Mouse (Mus musculus) heart, embryonic 11.5 days (tissue): ENCODE data around the gene Slc35b2. TPM values are rescaled to one million over a fixed set of nuclear protein-coding genes. Genes with fewer than 3 reads are reported as not detected.

Experiments
- ATAC-seq: fragments of 200-750 bp; cut with Nextera tagmentation; replicated peaks from 2 replicates; pipeline ENCODE4 v1.8.0; 2017; ENCODE audit warnings: moderate library complexity; ENCODE audit not compliant: insufficient number of reproducible peaks, low FRiP score, low TSS enrichment
- H3K27ac ChIP-seq: fragments of 300-500 bp; sonication (generic); 2 replicates; pipeline ENCODE4 v1.5.1; 2014; ENCODE audit warnings: mild to moderate bottlenecking, low read depth, low read length
- H3K27me3 ChIP-seq: fragments of 300-500 bp; sonication (generic); 2 replicates; pipeline ENCODE4 v1.6.1; 2014; ENCODE audit warnings: mild to moderate bottlenecking, low read length, mixed read lengths; ENCODE audit not compliant: control insufficient read depth, insufficient read depth
- H3K36me3 ChIP-seq: fragments of 300-500 bp; sonication (generic); 2 replicates; pipeline ENCODE4 v1.6.1; 2014; ENCODE audit warnings: mild to moderate bottlenecking, low read length, moderate library complexity, mixed read lengths; ENCODE audit not compliant: control insufficient read depth, insufficient read depth
- H3K4me1 ChIP-seq: fragments of 300-500 bp; sonication (generic); 2 replicates; pipeline ENCODE4 v1.6.1; 2014; ENCODE audit warnings: low read length; ENCODE audit not compliant: control insufficient read depth, insufficient read depth
- H3K4me2 ChIP-seq: fragments of 300-500 bp; sonication (generic); 2 replicates; pipeline ENCODE4 v1.6.1; 2014; ENCODE audit warnings: mild to moderate bottlenecking, moderate library complexity
- H3K4me3 ChIP-seq: fragments of 300-500 bp; sonication (generic); 2 replicates; pipeline ENCODE4 v1.5.1; 2014; ENCODE audit warnings: low read depth, low read length
- H3K9ac ChIP-seq: fragments of 300-500 bp; sonication (generic); 2 replicates; pipeline ENCODE4 v1.6.1; 2014; ENCODE audit warnings: mild to moderate bottlenecking, low read depth, low read length, moderate library complexity
- H3K9me3 ChIP-seq: fragments of 300-500 bp; sonication (generic); replicated peaks from 2 replicates; pipeline ENCODE4 v1.6.1; 2016; ENCODE audit warnings: low read length; ENCODE audit not compliant: control insufficient read depth
- WGBS: fragments of 180-500 bp; shearing (Covaris S2); extraction: QIAGEN DNeasy Blood & Tissue Kit; methylation state at CpG from one replicate; pipeline ENCODE4 v1.1.7; 2014; ENCODE audit not compliant: insufficient replicate concordance; 5-methylcytosine and 5-hydroxymethylcytosine counted together
- polyA plus RNA-seq: library from polyadenylated mRNA; unstranded; fragments of >200 nt; fragmentation: Nextera tagmentation; extraction: Ambion mirVana; gene quantifications from 2 replicates; pipeline ENCODE4 v1.2.1, GENCODE M21; 2014

Gene Slc35b2
- polyA plus RNA-seq, 1 experiment from 2014 or later, result 87.2 TPM

DNA sequence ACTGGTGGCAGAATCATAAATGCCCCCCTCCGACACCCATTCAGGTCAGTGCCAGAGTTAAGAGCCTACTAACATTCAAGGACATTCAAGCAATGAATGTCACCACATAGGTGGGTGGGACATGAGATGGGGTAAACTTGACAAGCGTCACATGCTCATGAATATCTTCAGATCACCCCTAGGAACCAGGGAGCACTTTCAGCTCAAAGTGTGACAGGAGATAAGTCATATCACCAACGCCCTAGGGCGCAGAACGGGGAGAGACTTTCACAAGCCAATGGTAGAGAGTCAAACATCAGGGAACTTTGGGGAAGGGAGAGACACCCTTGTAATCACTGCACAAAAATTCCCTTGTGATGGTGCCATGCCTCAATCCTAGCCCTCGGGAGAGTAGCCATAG lies 18.5 kb downstream of the Slc35b2 start:
- Histone ChIP-seq H3K4me3 (no peak overlapping the region), H3K27me3 (no peaks in the 10 kb centered on the region), H3K9ac (no peak overlapping the region), H3K27ac (no peak overlapping the region), H3K9me3 (no peaks in the 10 kb centered on the region), H3K4me2 (no peak overlapping the region), H3K36me3 (0 out of 2 replicates have a peak, but pooled peaks cover 2% of the 10 kb centered on the region), H3K4me1 (peaks cover 42% of the 10 kb centered on the region)
- ATAC-seq, result no peak
- WGBS, result 74% methylated on average over 6 of the region's 6 CpGs

DNA sequence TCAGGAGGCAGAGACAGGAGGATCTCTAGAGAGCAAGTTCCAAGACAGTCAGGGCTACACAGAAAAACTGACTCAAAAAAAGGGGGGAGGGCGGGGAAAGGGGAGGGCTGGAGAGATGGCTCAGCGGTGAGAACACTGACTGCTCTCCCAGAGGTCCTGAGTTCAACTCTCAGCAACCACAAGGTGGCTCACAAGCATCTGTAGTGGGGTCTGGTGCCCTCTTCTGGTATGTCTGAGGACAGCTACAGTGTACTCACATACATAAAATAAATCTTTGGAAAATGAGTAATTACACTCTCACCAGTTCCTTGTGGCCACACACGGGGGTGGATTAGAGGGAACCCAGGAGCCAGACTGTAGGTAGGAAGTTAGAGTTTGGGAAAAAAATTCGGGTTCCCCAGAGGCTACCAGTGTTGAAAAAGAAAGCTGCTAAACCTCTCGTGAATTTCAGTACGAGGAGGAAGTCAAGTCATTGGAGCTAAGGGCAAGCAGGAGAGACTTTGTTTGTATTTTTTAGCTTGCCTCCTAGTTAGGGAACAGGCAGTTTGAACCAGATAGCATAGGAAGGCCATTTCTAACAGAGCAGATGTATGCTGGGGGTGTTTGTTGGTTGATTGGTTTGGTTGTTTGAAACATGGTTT lies 19.2 kb downstream of the Slc35b2 start:
- H3K27me3 ChIP-seq, result no peaks in the 10 kb centered on the region
- WGBS, result 69% methylated on average over 6 of the region's 6 CpGs
- 0 out of 2 replicates have a peak, but pooled peaks cover 2% of the 10 kb centered on the region for H3K36me3 ChIP-seq
- ATAC-seq, result no peak
- peaks cover 42% of the 10 kb centered on the region for H3K4me1 ChIP-seq
- no peak overlapping the region for H3K27ac ChIP-seq
- H3K4me2 ChIP-seq, result no peak overlapping the region
- no peaks in the 10 kb centered on the region for H3K9me3 ChIP-seq
- H3K9ac ChIP-seq, result no peak overlapping the region
- H3K4me3 ChIP-seq, result no peak overlapping the region

DNA sequence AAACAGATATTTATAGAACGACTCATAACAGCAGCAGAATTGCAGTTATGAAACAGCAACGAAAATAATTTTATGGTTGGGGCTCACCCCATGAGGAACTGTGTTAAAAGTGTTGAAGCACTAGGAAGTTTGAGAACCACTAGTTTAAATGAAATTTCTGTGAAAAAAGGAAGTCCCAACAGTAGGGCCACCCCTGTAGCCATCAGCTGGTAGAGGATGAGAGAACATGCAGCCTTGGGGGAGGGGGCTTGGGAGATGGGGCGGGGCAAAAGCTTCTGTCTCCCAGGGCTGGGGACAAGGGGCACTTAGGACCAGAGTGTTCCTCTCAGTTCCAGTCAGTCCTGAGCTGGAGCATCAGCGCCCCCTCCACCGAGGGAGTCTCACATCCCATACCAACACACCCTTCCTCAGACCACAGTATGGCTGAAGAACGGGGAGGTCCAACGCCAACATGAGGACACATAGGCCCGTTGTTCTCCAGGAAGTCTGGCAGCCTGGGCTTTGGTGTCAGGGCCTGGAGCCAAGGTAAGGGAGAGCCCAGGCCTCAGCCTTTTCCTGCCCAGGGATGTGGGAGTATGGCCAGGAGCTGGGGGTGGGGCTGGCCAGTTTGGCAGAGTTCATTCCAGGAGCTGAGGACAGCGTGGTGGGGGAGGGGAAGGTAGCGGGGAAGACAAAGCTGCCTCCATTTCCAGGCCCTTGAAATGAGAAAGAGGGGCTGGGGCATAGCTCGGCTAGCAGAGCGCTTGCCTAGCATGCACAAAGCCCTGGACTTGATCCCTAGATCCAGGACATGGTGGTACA lies 20.6 kb downstream of the Slc35b2 start:
- Histone ChIP-seq H3K27me3 (no peaks in the 10 kb centered on the region), H3K4me1 (peaks cover 38% of the 10 kb centered on the region), H3K36me3 (0 out of 2 replicates have a peak, but pooled peaks cover 5% of the 10 kb centered on the region), H3K27ac (peak overlapping the region; percentile 91), H3K4me3 (no peak overlapping the region), H3K9ac (peak overlapping the region; percentile 60), H3K9me3 (no peaks in the 10 kb centered on the region), H3K4me2 (peak overlapping the region; percentile 45)
- peak; percentile 49 for ATAC-seq
- WGBS, result 29% methylated on average over 12 of the region's 12 CpGs

DNA sequence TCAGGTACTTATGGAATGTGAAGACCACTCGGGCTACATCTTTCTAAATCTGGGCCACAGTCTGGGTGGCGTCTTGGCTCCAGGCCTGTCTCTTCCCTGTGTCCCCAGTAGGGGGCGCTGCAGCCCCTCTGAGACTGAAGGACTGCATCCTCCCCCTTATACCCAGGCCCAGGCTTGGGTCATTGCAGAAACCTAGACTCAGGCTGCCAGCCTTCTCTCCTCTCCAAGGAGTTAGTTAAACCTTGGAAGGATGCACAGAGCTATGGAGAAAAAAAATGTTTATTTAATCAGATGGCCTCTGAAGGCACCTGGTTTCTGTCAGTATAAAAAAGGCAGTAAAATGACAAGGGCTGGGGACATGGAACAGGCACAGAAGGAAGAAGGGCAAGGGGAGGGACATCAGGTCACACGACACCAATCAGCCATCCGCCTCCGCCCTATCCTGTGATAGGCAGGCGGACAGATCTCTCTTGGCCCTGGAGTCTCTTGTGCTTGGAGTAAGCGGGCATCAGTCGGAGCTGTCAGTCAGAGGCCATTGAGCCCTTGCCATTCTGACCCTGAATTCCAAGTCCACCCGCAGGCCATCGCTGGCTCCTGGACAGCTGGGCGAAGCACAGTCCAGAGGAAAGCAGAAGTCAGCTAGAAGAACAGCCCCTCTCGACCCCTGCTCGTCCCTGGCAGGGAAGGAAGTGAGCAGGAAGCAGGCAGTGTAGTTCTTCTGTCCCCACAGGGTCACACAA lies 21.4 kb downstream of the Slc35b2 start:
- 10% methylated on average over 14 of the region's 14 CpGs for WGBS
- ATAC-seq, result peak; percentile 55
- Histone ChIP-seq H3K4me3 (0 out of 2 replicates have a peak overlapping the region, but pooled peaks have one; percentile 2), H3K27me3 (no peaks in the 10 kb centered on the region), H3K36me3 (0 out of 2 replicates have a peak, but pooled peaks cover 5% of the 10 kb centered on the region), H3K9ac (peak overlapping the region; percentile 60), H3K4me2 (peak overlapping the region; percentile 45), H3K4me1 (peaks cover 38% of the 10 kb centered on the region), H3K9me3 (no peaks in the 10 kb centered on the region), H3K27ac (peak overlapping the region; percentile 91)

DNA sequence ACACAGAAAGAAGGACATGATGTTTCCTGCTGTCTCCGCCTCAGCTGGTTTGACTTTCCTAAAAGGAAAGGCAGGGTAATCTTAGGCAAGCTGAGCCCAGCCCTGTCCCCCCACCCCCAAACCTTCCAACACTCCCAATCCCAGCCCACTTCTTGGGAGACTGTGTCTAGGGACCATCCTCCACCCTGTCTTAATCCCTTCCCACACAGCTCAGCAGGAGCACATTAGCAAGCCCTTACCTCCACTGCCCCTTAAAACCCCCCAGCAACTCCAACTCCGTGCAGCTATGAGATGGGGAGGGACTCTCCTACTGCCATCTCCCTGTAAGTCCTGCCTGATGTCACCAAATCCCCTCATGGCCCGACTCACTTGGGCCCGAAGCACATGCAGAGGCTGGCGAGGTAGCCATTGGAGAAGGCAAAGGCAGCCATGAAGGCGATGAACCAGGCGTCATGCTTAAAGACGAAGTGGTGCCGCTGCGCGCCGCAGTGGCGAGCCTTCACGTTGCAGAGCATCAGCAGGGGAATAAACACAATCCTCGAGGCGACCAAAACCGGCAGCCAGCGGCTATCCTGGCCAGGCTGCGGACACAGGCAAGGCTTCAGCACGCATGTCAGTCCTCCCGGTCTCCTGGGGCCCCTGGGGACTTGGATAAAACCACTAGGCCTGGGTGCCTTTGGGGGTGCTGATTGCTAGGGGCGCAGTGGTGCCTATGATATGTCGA lies 22.2 kb downstream of the Slc35b2 start:
- 0 out of 2 replicates have a peak, but pooled peaks cover 5% of the 10 kb centered on the region for H3K36me3 ChIP-seq
- no peaks in the 10 kb centered on the region for H3K27me3 ChIP-seq
- H3K9me3 ChIP-seq, result no peaks in the 10 kb centered on the region
- H3K27ac ChIP-seq, result peak overlapping the region; percentile 91
- H3K4me1 ChIP-seq, result peaks cover 37% of the 10 kb centered on the region
- no peak overlapping the region for H3K4me3 ChIP-seq
- WGBS, result 56% methylated on average over 23 of the region's 23 CpGs
- ATAC-seq, result no peak
- peak overlapping the region; percentile 34; the same call in 1 of the 2 replicates for H3K9ac ChIP-seq
- peak overlapping the region; percentile 27 for H3K4me2 ChIP-seq

DNA sequence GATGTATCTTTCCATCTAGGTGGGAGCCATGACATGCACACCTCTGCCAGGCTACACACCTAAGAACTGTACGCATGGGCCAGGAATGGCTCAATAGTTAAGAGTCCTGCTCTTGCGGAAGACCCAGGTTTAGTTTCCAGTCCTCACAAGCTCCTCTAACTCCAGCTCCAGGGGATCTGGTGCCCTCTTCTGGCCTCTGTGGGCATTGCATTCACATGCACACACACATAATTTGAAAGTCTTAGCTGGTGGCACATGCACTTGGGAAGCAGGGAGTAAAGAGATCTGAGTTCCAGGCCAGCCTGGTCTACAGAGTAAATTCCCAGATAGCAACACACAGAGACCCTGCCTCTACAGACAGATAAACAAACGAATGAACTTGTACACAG lies 22.8 kb downstream of the Slc35b2 start:
- no peak overlapping the region for H3K27ac ChIP-seq

DNA sequence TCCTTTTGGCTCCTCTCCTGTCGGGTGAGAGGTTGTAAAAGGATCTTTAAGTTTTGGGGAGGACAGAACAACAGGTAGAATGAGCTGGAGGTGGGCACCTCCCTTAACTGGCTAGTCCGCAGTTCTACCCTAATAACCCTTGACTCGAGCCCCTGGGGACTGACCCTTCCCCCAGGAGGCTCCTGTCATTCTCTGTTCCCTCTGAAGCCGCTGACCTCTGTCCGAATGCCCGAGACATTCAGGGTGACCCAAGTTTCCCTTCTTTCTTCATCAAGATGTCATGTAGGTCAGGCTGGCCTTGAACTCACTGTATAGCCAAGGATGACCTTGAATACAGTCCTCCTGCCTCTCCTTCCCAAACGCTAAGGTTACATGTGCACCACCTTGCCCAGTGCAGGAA lies 24.7 kb downstream of the Slc35b2 start:
- no peaks in the 10 kb centered on the region for H3K9me3 ChIP-seq
- H3K27me3 ChIP-seq, result no peaks in the 10 kb centered on the region
- no peak overlapping the region for H3K4me3 ChIP-seq
- no peak overlapping the region for H3K4me2 ChIP-seq
- no peak overlapping the region for H3K27ac ChIP-seq
- 0 out of 2 replicates have a peak, but pooled peaks cover 5% of the 10 kb centered on the region for H3K36me3 ChIP-seq
- no peak for ATAC-seq
- no peak overlapping the region for H3K9ac ChIP-seq
- WGBS, result 91% methylated on average over 7 of the region's 7 CpGs
- peaks cover 50% of the 10 kb centered on the region for H3K4me1 ChIP-seq

More for the DNA sequence above, 22.8 kb downstream of the Slc35b2 start:
- 93% methylated on average over 3 of the region's 3 CpGs for WGBS
- no peak for ATAC-seq
- Histone ChIP-seq H3K4me3 (no peak overlapping the region), H3K4me1 (peaks cover 34% of the 10 kb centered on the region), H3K27me3 (no peaks in the 10 kb centered on the region), H3K9ac (no peak overlapping the region), H3K4me2 (no peak overlapping the region), H3K36me3 (0 out of 2 replicates have a peak, but pooled peaks cover 5% of the 10 kb centered on the region), H3K9me3 (no peaks in the 10 kb centered on the region)

DNA sequence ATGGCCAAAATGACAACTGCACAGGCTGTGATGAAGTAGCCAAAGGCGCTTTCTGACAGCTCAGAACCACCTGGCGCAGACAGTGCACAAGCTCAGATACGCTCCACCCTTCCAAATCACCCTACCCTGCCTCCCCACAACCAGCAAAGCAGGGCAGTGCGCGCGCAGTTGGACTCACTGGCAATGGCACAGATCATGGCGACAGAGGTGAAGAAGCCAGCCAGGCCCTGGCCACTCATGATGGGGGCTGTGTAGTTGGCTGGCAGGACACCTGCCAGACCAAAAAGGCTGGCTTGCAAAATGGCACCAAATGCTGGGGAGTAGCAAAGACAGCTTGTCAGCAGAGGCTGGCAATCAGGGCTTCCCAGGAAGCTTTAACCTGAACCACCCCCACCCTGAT lies 25.6 kb downstream of the Slc35b2 start:
- Histone ChIP-seq H3K27me3 (peaks cover 2% of the 10 kb centered on the region), H3K36me3 (0 out of 2 replicates have a peak, but pooled peaks cover 5% of the 10 kb centered on the region), H3K9me3 (no peaks in the 10 kb centered on the region), H3K9ac (no peak overlapping the region), H3K4me1 (peaks cover 51% of the 10 kb centered on the region), H3K4me2 (no peak overlapping the region), H3K4me3 (no peak overlapping the region), H3K27ac (no peak overlapping the region)
- ATAC-seq, result no peak
- 98% methylated on average over 7 of the region's 7 CpGs for WGBS
